Mouse (Mus musculus): Measurements from ENCODE around the gene Gm48551.

Gene Gm48551

GRCm38 (mm10) chr10:81429605-81430061 lies 45.4 kb downstream of the Gm48551 start:
- no peak for DNase-seq (ENCODE audit: low read depth, low spot score)

GRCm38 (mm10) chr10:81430141-81430830 lies 46.0 kb downstream of the Gm48551 start:
- no peak for DNase-seq (ENCODE audit: low read depth, low spot score)

GRCm38 (mm10) chr10:81430831-81431525 lies 46.7 kb downstream of the Gm48551 start:
- DNase-seq (ENCODE audit: low read depth, low spot score): no peak

GRCm38 (mm10) chr10:81431526-81432168 lies 47.4 kb downstream of the Gm48551 start:
- DNase-seq (ENCODE audit: low read depth, low spot score): no peak

GRCm38 (mm10) chr10:81432169-81432867 lies 48.1 kb downstream of the Gm48551 start:
- DNase-seq (ENCODE audit: low read depth, low spot score): no peak

- DNase-seq (ENCODE audit: low read depth, low spot score): peak; percentile 95
Measured at GRCm38 (mm10) chr10:81432868-81433262, 48.6 kb downstream of the Gm48551 start.

- no peak for DNase-seq (ENCODE audit: low read depth, low spot score)
Measured at GRCm38 (mm10) chr10:81433541-81434289, 49.4 kb downstream of the Gm48551 start.

- no peak for DNase-seq (ENCODE audit: low read depth, low spot score)
Measured at GRCm38 (mm10) chr10:81434361-81435263, 50.3 kb downstream of the Gm48551 start.

- DNase-seq (ENCODE audit: low read depth, low spot score): no peak
Measured at GRCm38 (mm10) chr10:81435436-81435835, 51.2 kb downstream of the Gm48551 start.

GRCm38 (mm10) chr10:81441019-81441418 lies 56.8 kb downstream of the Gm48551 start:
- no peak for DNase-seq (ENCODE audit: low read depth, low spot score)

Data from telencephalon, adult 2 months (tissue).